Mouse (Mus musculus) macrophage (primary cell): ENCODE measurements around the gene Krt18. TPM values are rescaled to one million over a fixed set of nuclear protein-coding genes. Genes with fewer than 3 reads are reported as not detected.

Experiments
- H3K27ac ChIP-seq: fragments of 350-480 bp; formaldehyde crosslinking; 2 replicates; pipeline ENCODE4 v1.9.0; 2021
- H3K36me3 ChIP-seq: fragments of 350-480 bp; formaldehyde crosslinking; 2 replicates; pipeline ENCODE4 v1.9.0; 2021; ENCODE audit errors: inconsistent target
- H3K4me3 ChIP-seq: fragments of 350-480 bp; formaldehyde crosslinking; 2 replicates; pipeline ENCODE4 v1.9.0; 2021; ENCODE audit errors: inconsistent target
- H3K79me2 ChIP-seq: fragments of 350-480 bp; formaldehyde crosslinking; 2 replicates; pipeline ENCODE4 v1.9.0; 2021; ENCODE audit errors: inconsistent target
- WGBS: methylation state at CpG from one replicate; pipeline ENCODE4 v1.1.7; 2026; ENCODE audit warnings: inconsistent platforms; ENCODE audit not compliant: missing documents; 5-methylcytosine and 5-hydroxymethylcytosine counted together
- polyA plus RNA-seq: library from polyadenylated mRNA; stranded (reverse); fragments of 250-400 nt; gene quantifications from 3 replicates; pipeline ENCODE4 v1.2.4, GENCODE M21; 2018; ENCODE audit warnings: inconsistent platforms

The Krt18 gene
- polyA plus RNA-seq, 1 experiment from 2014 or later, result not detected

- WGBS, result 84% methylated on average over 8 of the region's 8 CpGs
Observed at GRCm38 (mm10) chr15:102023888-102024287, 4.1 kb upstream of the Krt18 start.

DNA sequence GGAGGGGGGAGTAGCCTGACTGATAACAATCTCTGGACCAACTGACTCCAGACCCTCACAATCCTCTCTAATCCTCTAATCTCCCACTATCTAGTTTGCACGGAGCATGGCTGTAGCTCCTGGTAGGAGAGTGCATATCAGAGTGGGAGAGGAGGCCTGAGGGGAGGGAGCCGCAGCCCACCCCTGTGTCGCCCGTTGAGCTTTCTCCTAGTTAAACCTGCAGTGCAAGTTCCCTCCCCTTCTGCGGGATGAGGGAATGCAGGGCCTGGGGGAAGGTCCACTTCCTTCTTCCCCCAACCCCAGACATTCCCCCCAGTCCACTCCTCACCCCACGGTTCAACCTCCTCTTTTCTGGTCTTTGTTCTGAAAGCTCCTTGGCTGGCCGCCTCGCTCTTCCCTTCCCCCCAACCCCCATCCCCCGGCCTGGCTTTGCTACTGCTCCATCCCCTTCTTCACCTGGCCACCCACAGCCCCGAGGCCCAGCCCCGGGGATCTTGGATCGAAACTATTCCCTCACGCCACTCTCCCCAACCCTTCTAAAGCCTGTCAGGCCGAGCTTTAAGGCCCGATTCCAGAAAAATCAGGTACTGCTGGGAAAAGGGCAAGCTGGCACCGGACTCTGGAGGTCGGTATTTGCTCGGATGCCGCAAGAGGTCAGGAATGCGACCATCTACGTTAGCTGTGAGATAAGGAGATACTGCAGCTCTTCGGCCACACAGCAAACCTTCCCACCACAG is 2.7 kb upstream of the Krt18 start:
- Histone ChIP-seq H3K4me3 (no peak overlapping the region), H3K36me3 (no peaks in the 10 kb centered on the region), H3K79me2 (no peaks in the 10 kb centered on the region), H3K27ac (no peak overlapping the region)
- WGBS, result 22% methylated on average over 21 of the region's 22 CpGs

More at GRCm38 (mm10) chr15:102023888-102024287, 4.1 kb upstream of the Krt18 start:
- Histone ChIP-seq H3K36me3 (no peaks in the 10 kb centered on the region), H3K4me3 (no peak overlapping the region), H3K79me2 (no peaks in the 10 kb centered on the region), H3K27ac (no peak overlapping the region)

- Histone ChIP-seq H3K4me3 (no peak overlapping the region), H3K27ac (no peak overlapping the region), H3K36me3 (no peaks in the 10 kb centered on the region), H3K79me2 (no peaks in the 10 kb centered on the region)
- 37% methylated on average over 10 of the region's 12 CpGs for WGBS
Observed at GRCm38 (mm10) chr15:102026430-102026829, 1.6 kb upstream of the Krt18 start.

GRCm38 (mm10) chr15:102034121-102035053 is 6.4 kb downstream of the Krt18 start:
- no peak overlapping the region for H3K4me3 ChIP-seq
- no peaks in the 10 kb centered on the region for H3K36me3 ChIP-seq
- H3K79me2 ChIP-seq, result no peaks in the 10 kb centered on the region
- WGBS, result 86% methylated on average over 16 of the region's 16 CpGs
- no peak overlapping the region for H3K27ac ChIP-seq

DNA sequence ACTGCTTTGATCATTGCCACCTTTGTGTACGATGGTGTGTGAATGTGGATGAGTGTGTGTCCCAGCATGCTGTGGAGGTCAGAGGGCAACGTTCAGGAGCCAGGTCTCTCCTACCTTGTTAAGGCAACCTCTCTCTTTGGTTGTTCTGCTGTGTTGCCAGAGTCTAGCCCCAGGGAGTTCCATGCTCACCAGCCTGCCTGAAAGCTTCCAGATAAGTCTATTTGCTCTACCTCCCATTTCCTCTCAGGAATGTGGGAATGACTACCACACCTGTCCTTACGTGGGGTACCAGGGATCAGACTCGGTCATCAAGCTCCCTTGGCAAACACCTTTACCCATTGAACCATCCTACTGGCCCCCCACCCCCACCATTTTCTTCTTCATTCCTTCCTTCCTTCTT is 12.3 kb downstream of the Krt18 start:
- Histone ChIP-seq H3K79me2 (no peaks in the 10 kb centered on the region), H3K27ac (no peak overlapping the region), H3K36me3 (no peaks in the 10 kb centered on the region), H3K4me3 (no peak overlapping the region)
- 89% methylated on average over 4 of the region's 4 CpGs for WGBS

DNA sequence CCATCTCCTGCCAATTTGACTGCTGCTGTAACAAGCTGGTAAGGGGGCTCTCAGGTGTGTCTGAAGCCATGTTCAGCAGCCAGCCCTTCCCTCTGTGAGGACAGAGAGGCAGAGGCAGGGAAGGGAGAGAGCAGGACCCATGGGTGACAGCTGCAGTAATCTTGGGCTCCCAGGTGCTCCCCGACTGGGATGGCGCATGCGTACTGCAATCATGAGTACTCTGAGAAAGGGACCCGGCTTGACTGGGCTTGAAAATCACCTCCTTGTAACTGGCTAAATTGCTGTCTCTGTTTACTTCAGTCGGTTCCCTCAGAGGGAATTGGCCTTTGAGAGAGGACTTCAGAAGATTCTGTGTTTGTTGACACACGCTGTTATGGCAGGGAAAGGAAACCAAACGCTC is 14.0 kb downstream of the Krt18 start:
- Histone ChIP-seq H3K27ac (no peak overlapping the region), H3K4me3 (no peak overlapping the region), H3K36me3 (no peaks in the 10 kb centered on the region), H3K79me2 (no peaks in the 10 kb centered on the region)
- WGBS, result 39% methylated on average over 7 of the region's 7 CpGs

DNA sequence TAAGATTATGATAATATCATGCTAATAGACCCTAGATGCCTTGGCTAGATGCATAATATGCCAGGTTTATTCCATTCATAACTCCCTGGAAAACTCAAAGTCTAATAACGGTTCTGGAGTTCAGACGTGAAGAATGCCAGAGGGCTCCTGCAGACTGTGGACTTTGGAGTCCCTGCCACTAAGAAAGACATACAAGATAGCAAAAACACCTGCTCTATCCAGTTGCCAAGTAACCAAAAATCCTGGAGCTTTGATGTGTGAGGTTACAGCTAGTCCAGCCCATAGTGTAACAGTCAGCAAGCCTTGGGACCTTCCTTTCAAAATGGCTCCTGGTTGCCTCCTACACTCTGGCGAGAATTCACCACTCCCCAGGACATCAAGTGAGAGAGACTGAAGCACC is 16.8 kb downstream of the Krt18 start:
- H3K79me2 ChIP-seq, result no peaks in the 10 kb centered on the region
- H3K27ac ChIP-seq, result no peak overlapping the region
- no peak overlapping the region for H3K4me3 ChIP-seq
- WGBS, result 92% methylated on average over 3 of the region's 3 CpGs
- no peaks in the 10 kb centered on the region for H3K36me3 ChIP-seq

- 65% methylated on average over 7 of the region's 10 CpGs for WGBS
Observed at GRCm38 (mm10) chr15:102045691-102046090, 17.7 kb downstream of the Krt18 start.

DNA sequence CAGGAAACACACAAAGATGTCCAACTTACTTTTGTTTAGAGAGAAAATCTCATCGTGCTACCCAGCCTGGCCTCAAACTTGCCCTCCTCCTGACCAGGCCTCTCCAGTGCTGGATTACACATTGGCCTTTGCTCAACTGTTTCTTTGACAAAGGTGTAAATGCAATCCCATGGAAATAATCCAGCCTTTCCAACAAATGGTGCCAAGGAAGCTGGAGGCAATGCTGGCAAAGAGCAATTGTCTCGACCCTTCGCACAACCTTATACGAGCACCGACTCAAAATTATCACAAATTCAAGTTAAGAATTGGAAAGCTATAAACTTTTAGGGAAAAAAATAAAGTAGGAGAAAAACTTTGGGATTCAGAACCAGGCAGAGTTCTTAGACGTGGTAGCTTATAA is 20.0 kb downstream of the Krt18 start:
- H3K27ac ChIP-seq, result no peak overlapping the region
- 94% methylated on average over 6 of the region's 6 CpGs for whole genome bisulfite sequencing

More at GRCm38 (mm10) chr15:102045691-102046090, 17.7 kb downstream of the Krt18 start:
- Histone ChIP-seq H3K27ac (no peak overlapping the region), H3K36me3 (no peaks in the 10 kb centered on the region), H3K79me2 (no peaks in the 10 kb centered on the region), H3K4me3 (no peak overlapping the region)

GRCm38 (mm10) chr15:102049871-102050270 is 21.9 kb downstream of the Krt18 start:
- H3K27ac ChIP-seq, result no peak overlapping the region
- no peaks in the 10 kb centered on the region for H3K79me2 ChIP-seq
- H3K36me3 ChIP-seq, result no peaks in the 10 kb centered on the region
- H3K4me3 ChIP-seq, result no peak overlapping the region

More for the DNA sequence above, 20.0 kb downstream of the Krt18 start:
- no peaks in the 10 kb centered on the region for H3K36me3 ChIP-seq
- no peaks in the 10 kb centered on the region for H3K79me2 ChIP-seq
- H3K4me3 ChIP-seq, result no peak overlapping the region

GRCm38 (mm10) chr15:102051920-102052683 is 24.1 kb downstream of the Krt18 start:
- 3% methylated on average over 28 of the region's 33 CpGs for WGBS
- H3K27ac ChIP-seq, result no peak overlapping the region
- H3K79me2 ChIP-seq, result no peaks in the 10 kb centered on the region
- no peaks in the 10 kb centered on the region for H3K36me3 ChIP-seq
- no peak overlapping the region for H3K4me3 ChIP-seq

GRCm38 (mm10) chr15:102056495-102057174 is 28.7 kb downstream of the Krt18 start:
- 94% methylated on average over 15 of the region's 15 CpGs for WGBS
- Histone ChIP-seq H3K79me2 (no peaks in the 10 kb centered on the region), H3K4me3 (no peak overlapping the region), H3K27ac (no peak overlapping the region), H3K36me3 (no peaks in the 10 kb centered on the region)

DNA sequence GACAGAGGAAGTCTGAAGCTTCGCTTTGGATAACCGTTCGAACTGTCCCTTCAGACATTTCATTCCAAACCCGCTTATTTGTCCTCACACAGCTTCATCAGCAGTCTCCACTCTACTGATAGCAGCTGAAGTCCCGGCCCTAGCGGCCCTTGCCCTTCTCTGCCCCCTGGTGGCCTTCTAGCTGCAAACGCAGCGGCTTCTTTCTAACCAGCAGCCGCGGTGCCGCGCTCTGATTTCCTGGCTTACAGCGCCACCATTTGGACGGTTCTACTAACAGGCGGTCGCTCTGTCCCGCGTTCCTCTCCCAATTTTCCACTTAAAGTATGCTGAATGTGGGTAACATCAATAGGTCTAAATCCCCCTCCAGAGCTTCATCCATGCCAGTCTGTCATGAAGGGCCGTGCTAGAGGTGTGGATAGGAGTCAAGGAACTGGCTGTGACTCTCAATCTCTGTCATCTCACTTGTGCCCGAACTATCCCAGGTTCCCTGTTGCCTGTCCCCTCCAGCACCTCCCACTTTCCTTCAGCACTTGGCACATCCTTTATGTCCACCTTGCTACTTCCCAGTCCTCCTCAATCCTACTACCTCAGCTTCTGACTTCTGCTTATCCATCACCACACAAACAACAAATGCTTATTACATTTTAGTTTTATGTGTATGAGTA is 37.8 kb downstream of the Krt18 start:
- no peaks in the 10 kb centered on the region for H3K36me3 ChIP-seq
- 5% methylated on average over 20 of the region's 20 CpGs for WGBS
- no peak overlapping the region for H3K27ac ChIP-seq
- no peaks in the 10 kb centered on the region for H3K79me2 ChIP-seq
- H3K4me3 ChIP-seq, result no peak overlapping the region
